Mouse (Mus musculus): ENCODE measurements around the gene Cpsf4l.
A peak's percentile ranks its signal among the peaks of the same experiment; 100 is the strongest.

Cpsf4l gene

DNA sequence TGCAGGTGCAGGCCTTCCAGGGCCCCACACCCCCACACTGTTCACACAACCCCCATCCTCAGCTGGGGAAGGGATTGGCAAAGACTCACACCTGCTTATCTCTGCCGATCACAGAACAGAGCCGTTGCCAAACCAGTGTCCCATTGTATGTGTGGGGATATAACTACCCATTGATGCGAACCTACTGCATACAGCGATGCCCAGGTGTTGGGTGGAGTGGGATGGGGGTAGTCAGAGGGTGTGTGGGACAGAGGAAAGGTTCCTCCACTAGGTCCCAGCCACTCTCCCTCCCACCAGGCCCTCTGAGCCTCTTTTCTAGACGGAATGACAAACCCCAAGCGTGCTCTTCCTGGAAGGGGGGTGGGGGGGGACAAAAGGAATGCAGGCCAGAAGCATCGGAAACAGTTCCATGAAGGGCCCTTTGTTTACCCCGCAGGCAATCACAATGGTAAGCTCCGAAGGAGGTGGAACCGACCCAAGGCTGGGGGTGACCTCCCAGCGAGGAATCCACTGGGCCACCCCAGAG is at the start of gene Cpsf4l:
Cpsf4l (minus strand) TSS at position 287 of the 526 bp plus-strand sequence.
- no peak for DNase-seq (ENCODE audit: low spot score)

DNA sequence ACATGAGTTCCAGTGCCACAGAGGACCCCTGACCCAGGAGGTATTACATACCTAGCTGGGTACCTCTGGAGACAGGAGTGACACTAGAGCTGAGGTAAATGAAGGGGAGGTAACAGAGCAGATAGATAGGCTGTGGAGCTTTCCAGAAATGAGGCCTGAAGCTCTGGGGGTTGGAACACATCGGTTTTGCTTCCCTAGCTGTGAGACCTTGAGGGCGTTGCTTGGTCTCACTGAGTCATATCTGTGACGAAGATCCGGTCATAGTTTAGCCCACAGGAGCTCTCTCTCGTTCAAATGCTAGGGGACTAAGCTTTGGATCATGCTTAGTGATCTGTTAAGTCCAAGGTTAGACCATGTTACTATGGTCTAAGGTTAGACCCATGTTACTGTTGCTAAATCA is 49.0 kb upstream of the Cpsf4l start:
- no peak for DNase-seq (ENCODE audit: low spot score)

DNA sequence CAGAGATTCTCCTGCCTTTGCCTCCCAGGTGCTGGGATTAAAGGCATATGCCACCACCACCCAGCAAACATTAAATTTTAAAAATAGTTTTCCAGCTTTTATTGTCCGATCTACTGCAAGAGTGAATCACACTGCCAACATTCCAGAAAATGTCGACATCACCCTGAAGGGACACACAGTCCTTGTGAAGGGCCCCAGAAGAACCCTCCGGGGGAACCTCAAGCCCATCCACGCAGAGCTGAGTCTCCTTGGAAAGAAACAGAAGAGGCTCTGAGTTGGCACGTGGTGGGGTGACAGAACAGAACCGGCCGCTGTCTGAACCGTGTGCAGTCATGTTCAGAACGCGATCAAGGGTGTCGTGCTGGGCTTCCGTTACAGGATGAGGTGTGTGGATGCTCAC is 46.8 kb upstream of the Cpsf4l start:
- no peak for DNase-seq (ENCODE audit: low spot score)

GRCm38 (mm10) chr11:113755878-113756277 is 46.1 kb upstream of the Cpsf4l start:
- DNase-seq (ENCODE audit: low spot score): no peak

DNA sequence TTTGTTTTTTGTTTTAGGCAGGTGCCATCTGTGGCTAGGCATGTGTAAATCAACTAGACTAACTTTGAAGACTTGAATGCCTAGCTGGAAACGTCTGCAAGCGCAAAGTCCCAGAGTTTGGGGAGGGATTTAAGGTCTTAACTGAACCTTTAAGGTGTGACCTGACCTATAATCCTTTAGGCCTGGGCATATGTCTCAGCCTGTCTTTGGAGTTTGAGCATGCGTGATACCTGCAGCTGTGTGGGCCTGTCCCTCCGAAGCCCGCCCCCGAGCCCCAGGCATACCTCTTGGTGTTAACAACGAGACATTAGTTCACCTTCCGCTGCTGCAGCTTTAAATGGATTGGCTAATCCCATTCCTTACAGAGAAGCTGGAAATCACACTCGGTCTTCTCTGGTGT is 45.0 kb upstream of the Cpsf4l start:
- no peak for DNase-seq (ENCODE audit: low spot score)

- DNase-seq (ENCODE audit: low spot score): no peak
Measured at GRCm38 (mm10) chr11:113752685-113753430, 43.0 kb upstream of the Cpsf4l start.

DNA sequence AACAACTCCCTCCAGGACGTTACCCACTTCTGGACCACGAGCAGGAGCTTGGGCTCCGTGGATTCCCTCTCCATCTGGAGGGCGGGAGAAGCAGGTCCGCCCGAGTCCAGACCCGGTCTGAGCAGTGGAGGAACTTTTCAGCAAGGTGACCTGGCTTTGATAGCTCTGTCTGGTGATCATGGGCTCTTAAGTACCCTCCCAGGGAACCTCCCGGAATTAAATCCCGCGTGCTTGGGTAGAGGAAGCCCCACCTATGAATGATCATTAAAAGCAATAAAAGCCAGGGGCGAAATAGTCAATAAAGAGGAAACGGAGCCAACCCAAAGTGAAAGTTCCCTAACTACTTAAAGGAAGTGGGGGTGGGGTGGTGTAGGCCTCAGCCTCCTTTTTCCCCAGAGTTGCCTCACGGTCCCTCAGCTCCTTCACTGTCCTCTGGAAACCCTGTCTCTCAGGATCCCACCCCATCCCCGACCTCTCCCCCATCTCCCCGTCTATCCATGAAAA is 42.4 kb upstream of the Cpsf4l start:
- no peak for DNase-seq (ENCODE audit: low spot score)

DNA sequence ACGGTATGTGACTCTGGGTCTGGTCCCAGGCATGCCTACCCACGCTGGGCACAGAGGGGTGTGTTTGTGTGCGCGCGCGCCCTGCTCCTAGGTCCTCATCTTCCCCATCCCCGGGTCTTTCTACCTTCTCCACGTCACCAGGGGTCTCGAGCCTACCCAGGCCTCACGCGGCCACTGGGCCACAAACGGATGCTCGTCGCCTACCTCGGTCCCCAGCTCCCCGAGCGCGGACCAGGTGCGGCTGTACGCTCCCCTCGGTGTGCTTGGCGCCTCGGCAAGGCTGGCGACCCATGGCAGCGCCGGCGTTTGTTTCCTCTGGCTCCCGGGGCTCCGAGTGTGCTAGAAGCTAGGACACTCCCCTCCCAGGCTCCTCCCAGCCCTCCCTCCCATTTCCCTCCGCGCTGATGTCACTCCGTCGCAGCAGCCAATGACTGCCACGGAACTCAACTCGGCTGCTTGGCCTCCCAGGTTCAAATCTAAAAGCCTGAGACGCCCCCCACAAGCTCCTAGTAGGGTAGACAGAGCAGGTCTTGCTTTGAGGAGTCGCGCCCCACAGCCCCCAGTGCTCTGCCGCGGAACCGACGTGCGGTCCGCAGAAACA is 41.8 kb upstream of the Cpsf4l start, which contains the start of gene Cdc42ep4:
Cdc42ep4 (minus strand) TSS at position 398 of the 601 bp plus-strand sequence.
- peak; percentile 78 for DNase-seq (ENCODE audit: low spot score)

DNA sequence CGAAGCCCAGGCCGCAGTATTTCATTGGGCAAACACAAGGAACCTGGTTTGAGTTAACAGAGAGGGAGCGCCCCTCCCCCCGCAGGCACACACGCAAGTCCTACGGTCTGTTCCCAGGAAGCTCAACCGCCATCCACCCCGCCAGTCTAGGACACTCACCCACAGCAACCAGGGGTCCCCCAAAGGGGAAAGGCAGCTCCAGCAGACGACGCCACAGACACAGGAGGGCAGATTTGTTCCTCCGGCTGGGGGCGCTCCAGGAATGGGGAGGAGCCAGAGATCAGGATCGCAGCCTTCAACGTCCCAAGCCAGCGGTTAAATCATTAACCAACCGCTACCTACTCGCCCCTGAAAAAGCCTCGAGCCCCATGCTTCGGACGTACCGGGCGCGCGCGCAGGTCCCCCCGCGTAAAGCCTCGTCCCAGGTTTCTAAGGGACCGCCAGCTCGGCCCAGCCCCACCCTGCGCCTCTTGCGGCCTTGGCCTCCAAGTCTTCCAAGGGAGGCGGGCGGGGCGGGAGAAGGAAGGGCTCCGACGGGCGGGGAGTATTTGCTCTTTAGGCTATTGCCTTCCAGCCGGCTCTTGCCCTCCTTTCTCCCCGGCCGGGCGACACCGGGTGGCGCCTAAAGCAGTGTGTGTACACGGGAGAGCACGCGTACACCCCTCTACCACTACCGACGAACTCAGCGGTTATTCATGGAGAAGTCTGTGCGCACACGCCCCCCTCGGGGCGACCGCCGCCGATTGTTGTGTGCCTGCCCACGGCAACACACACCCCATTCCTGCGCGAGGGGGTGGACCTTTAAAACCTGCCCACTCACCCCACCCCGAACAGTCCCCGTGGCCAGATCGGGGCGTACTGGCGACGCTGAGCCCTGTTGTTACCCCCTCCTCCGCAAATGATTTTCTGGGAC is 41.0 kb upstream of the Cpsf4l start:
- DNase-seq (ENCODE audit: low spot score): peak; percentile 65

DNA sequence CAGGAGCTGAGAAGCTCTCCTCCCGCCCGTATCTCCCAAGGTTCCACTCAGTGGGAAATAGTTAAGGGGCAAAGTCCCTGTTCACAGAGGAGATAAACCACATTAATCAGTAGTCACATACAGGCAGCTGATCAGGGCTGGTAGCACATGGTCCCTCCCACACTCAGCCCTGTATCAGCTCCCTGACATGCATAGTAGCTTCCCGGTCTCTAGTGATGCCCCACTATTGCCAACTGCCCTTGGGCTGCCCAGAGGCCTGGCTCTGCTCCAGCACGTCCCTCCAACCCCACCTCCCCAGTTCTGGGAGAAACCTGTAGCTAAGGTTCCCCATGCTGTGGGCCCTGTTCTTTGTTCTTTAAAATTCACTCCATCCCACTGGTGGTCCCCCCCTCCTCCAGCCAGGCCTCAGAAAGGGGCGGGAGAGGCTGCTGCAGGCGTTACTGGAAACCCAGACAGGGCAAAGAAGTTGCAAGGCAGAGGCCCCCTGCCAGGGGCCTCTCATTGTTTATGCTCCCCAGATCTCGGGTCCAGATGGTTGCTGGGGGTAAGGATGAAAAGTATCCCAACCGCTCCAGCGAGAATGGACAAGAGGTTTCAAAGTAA is 40.0 kb upstream of the Cpsf4l start:
- DNase-seq (ENCODE audit: low spot score): no peak

- DNase-seq (ENCODE audit: low spot score): peak; percentile 57
Measured at GRCm38 (mm10) chr11:113748797-113749521, 39.1 kb upstream of the Cpsf4l start.

GRCm38 (mm10) chr11:113747725-113748380 is 38.0 kb upstream of the Cpsf4l start:
- no peak for DNase-seq (ENCODE audit: low spot score)

- no peak for DNase-seq (ENCODE audit: low spot score)
Measured at GRCm38 (mm10) chr11:113747056-113747455, 37.2 kb upstream of the Cpsf4l start.

DNA sequence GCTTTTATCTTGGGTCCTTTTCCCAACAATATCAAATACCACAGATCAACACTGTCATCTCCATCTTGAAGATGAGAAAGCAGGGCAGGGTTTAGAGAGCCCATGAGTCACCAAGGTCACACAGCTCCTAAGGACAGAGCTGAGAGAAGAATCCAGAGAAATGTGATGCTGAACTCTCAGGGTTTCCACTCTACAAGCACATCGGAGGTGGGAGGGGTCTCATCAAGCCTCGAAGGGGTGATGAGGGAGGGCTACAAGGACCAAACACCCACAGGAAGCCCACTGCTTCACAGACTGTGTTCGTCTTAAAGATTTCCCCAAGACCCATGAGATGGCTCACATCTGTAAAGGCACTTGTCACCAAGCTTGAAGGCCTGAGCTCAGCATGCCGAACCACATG is 36.1 kb upstream of the Cpsf4l start:
- DNase-seq (ENCODE audit: low spot score): no peak

DNA sequence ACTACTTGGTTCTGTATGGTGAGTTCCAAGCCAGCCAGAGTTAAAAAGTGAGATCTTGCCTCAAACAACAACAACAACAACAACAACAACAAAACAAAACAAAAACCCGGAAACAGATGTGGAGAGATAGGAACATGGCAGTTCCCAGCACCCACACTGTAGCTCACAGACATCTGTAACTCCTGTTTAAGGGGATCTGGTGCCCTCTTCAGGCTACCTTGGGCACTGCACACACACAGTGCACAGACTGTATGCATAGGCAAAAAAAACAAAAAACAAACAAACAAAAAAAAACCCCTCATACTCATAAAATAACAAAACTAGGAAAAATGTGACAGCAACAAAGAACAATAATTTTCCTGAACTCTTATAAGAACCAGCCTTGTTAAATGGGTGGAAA is 33.2 kb upstream of the Cpsf4l start:
- no peak for DNase-seq (ENCODE audit: low spot score)

DNA sequence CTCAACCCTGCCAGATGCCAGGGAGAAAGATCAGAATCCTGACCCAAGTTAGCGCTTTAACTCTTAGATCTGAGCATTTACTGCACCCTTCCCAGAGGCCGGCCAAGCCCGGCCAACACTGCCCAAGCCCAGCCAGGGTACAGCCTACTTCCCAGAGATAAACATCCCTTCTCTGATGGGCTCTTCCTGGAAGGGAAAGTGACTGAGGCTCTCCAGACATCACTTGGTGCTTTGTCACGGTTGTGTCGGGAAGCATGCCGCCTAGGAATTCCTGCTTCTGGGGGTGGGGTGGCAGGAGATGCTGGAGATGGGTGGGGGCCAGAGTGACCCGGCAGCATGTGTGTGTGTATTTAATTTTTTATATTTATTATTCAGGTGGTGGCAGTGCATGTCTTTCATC is 30.3 kb upstream of the Cpsf4l start:
- no peak for DNase-seq (ENCODE audit: low spot score)

- no peak for DNase-seq (ENCODE audit: low spot score)
Measured at GRCm38 (mm10) chr11:113739213-113739612, 29.4 kb upstream of the Cpsf4l start.

DNA sequence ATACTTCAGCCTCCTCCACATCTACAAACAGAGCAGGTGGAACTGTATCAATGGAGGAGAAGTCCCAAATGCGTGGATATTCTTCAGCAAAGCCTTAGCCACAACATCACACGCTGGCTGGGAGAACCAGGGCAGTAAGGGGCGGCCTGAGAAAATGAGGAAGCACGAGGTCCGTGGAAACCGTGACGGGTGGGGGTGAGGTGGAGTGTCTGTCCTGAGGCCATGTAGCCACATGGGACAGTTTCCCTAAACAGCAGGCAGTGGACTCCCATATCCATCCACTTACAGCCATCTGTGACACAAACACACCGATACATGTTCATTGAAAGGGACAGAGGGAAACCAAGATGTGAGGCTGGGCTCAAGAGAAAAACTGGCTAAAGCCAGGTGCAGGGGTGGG is 28.1 kb upstream of the Cpsf4l start:
- no peak for DNase-seq (ENCODE audit: low spot score)

GRCm38 (mm10) chr11:113737553-113737854 is 27.7 kb upstream of the Cpsf4l start:
- no peak for DNase-seq (ENCODE audit: low spot score)

- no peak for DNase-seq (ENCODE audit: low spot score)
Measured at GRCm38 (mm10) chr11:113736848-113737552, 27.2 kb upstream of the Cpsf4l start.

Data from ovary, adult 18-20 months (tissue).